Comparison of ENCODE assay signal across 23 mouse cellular contexts in the genomic region with DNA sequence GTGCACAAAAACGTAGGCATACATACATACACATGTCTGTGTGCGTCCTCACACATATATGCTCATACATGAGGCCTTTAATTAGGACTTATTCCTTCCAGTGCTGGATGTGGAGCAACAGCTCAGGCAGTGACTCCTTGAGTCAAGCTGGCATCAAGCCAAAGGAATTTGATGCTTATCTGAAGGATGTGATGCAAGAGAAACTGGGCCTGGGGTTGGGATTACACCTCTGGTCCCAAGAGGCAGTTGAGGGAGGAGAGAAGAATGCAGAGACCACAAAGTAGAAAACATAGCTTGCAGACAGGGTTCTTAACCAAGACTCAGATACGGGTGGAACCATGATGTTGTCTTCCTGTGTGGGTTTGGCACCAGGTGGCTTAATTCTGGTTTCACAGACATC.
A peak's percentile ranks its signal among the peaks of the same experiment; 100 is the strongest.
DNase-seq lines count a peak whose midpoint lies in the region; ATAC-seq and TF ChIP-seq lines count a peak whose summit lies in the region.
"Had no signal": no experiment of that assay in that cellular context is flagged by ENCODE, and none has a peak within 500 bp of the region (broad histone marks: within the 10 kb centered on the region; RNA-seq: fewer than 3 reads in every experiment).

No protein-coding gene starts in this region.

- H3K9me3 ChIP-seq in lung, postnatal 0 days (ENCODE audit: low read length), result no peaks in the 10 kb centered on the region
- H3K9me3 ChIP-seq in forebrain, embryonic 12.5 days, result peaks cover 12% of the 10 kb centered on the region
- H3K9me3 ChIP-seq: embryonic facial prominence, embryonic 15.5 days; forebrain, embryonic 15.5 days; heart, embryonic 15.5 days; liver, embryonic 15.5 days; midbrain, embryonic 15.5 days had no signal

- no peak overlapping the region for H3K9ac ChIP-seq in lung, postnatal 0 days (replicated peaks; ENCODE audit: low read depth)
- H3K9ac ChIP-seq in forebrain, embryonic 12.5 days, result no peak overlapping the region
- H3K9ac ChIP-seq: embryonic facial prominence, embryonic 15.5 days; forebrain, embryonic 15.5 days; heart, embryonic 15.5 days; limb, embryonic 12.5 days; liver, embryonic 15.5 days; midbrain, embryonic 15.5 days; neural tube, embryonic 13.5 days had no signal

- H3K27ac ChIP-seq in lung, postnatal 0 days (ENCODE audit: low read length), result no peak overlapping the region
- no peak overlapping the region for H3K27ac ChIP-seq in forebrain, embryonic 12.5 days
- H3K27ac ChIP-seq: embryonic facial prominence, embryonic 15.5 days; forebrain, embryonic 15.5 days; heart, embryonic 15.5 days; layer of hippocampus, adult 2 months; left cerebral cortex, adult 2 months; limb, embryonic 12.5 days; liver, embryonic 15.5 days; midbrain, embryonic 10.5 days; midbrain, embryonic 15.5 days; neural tube, embryonic 13.5 days had no signal

- H3K36me3 ChIP-seq in lung, postnatal 0 days (ENCODE audit: insufficient read depth, low read length), result no peaks in the 10 kb centered on the region
- H3K36me3 ChIP-seq in forebrain, embryonic 12.5 days (replicated peaks), result no peaks in the 10 kb centered on the region
- H3K36me3 ChIP-seq: embryonic facial prominence, embryonic 15.5 days; forebrain, embryonic 15.5 days; heart, embryonic 15.5 days; limb, embryonic 12.5 days; liver, embryonic 15.5 days; midbrain, embryonic 10.5 days; midbrain, embryonic 15.5 days; neural tube, embryonic 13.5 days had no signal

- ATAC-seq in lung, postnatal 0 days, result no peak
- no peak for ATAC-seq in forebrain, embryonic 12.5 days (ENCODE audit: low FRiP score)
- ATAC-seq: forebrain, embryonic 15.5 days; hindbrain, embryonic 16.5 days; midbrain, embryonic 15.5 days had no signal

- DNase-seq in lung, postnatal 0 days (ENCODE audit: low spot score), result peak; percentile 28
- DNase-seq in lung, postnatal 36 days, result no peak
- DNase-seq in urinary bladder, postnatal 14 days (ENCODE audit: low spot score), result peak; percentile 15
- DNase-seq in urinary bladder, adult 2 months (ENCODE audit: low spot score), result no peak
- peak; percentile 88 for DNase-seq in NIH3T3 (ENCODE audit: low read depth)
- DNase-seq: adrenal gland, postnatal 14 days; cerebellum, adult 11-12 months; cerebellum, postnatal 10 days; kidney, adult 18-20 months; kidney, postnatal 36 days; right cerebral cortex, postnatal 14 days had no signal

- WGBS in lung, postnatal 0 days, result 75% methylated on average over 3 of the region's 3 CpGs
- WGBS in forebrain, embryonic 12.5 days, result 95% methylated on average over 3 of the region's 3 CpGs

- no peaks in the 10 kb centered on the region for H3K4me1 ChIP-seq in lung, postnatal 0 days (ENCODE audit: insufficient read depth, low read depth, low read length)
- peaks cover 7% of the 10 kb centered on the region; the same call in 1 of the 2 replicates for H3K4me1 ChIP-seq in forebrain, embryonic 12.5 days
- H3K4me1 ChIP-seq: embryonic facial prominence, embryonic 15.5 days; heart, embryonic 15.5 days; limb, embryonic 12.5 days; liver, embryonic 15.5 days; midbrain, embryonic 10.5 days; midbrain, embryonic 15.5 days had no signal

- TF ChIP-seq EP300 in lung, postnatal 0 days (IDR thresholded peaks at IDR 0.05), result no peak

- no peaks in the 10 kb centered on the region for H3K27me3 ChIP-seq in lung, postnatal 0 days (replicated peaks; ENCODE audit: insufficient read depth, low read length)
- H3K27me3 ChIP-seq in forebrain, embryonic 12.5 days, result no peaks in the 10 kb centered on the region
- H3K27me3 ChIP-seq: embryonic facial prominence, embryonic 15.5 days; forebrain, embryonic 15.5 days; heart, embryonic 15.5 days; limb, embryonic 12.5 days; liver, embryonic 15.5 days; midbrain, embryonic 15.5 days; neural tube, embryonic 13.5 days had no signal

- H3K4me3 ChIP-seq in lung, postnatal 0 days (ENCODE audit: low read depth, low read length), result no peak overlapping the region
- no peak overlapping the region for H3K4me3 ChIP-seq in forebrain, embryonic 12.5 days (replicated peaks)
- H3K4me3 ChIP-seq: embryonic facial prominence, embryonic 15.5 days; forebrain, embryonic 15.5 days; heart, embryonic 15.5 days; layer of hippocampus, adult 2 months; left cerebral cortex, adult 2 months; limb, embryonic 12.5 days; liver, embryonic 15.5 days; midbrain, embryonic 10.5 days; midbrain, embryonic 15.5 days; neural tube, embryonic 13.5 days had no signal

- no peak overlapping the region for H3K4me2 ChIP-seq in lung, postnatal 0 days (replicated peaks; ENCODE audit: low read depth, low read length)
- no peak overlapping the region for H3K4me2 ChIP-seq in forebrain, embryonic 12.5 days
- H3K4me2 ChIP-seq: embryonic facial prominence, embryonic 15.5 days; forebrain, embryonic 15.5 days; heart, embryonic 15.5 days; limb, embryonic 12.5 days; liver, embryonic 15.5 days; midbrain, embryonic 15.5 days; neural tube, embryonic 13.5 days had no signal

- TF ChIP-seq CTCF in lung, postnatal 0 days (IDR thresholded peaks at IDR 0.05), result no peak

Comparison
In these comparisons a context has a peak if more than half of its experiments do, and no peak if none do; other contexts are left out.
1. DNase-seq: peak in lung, postnatal 0 days (single experiment), urinary bladder, postnatal 14 days (single experiment) and NIH3T3 (single experiment); none in lung, postnatal 36 days (single experiment) and urinary bladder, adult 2 months (single experiment).